Mouse (Mus musculus) E14TG2a.4 (cell line): ENCODE measurements at regions not wholly inside any gene's neighbourhood (a gene's known extent, or its start where the extent isn't known, plus 50 kb on each side); places are given as distances from the start of the nearest gene placed in this dataset.

ENCODE experiments used
- CTCF ChIP-seq: conservative IDR thresholded peaks from 2 replicates; pipeline ENCODE4 v1.5.1; 2014; ENCODE audit warnings: low read length
- NANOG ChIP-seq: IDR thresholded peaks from 2 replicates; pipeline ENCODE4 v1.6.1; 2014; ENCODE audit warnings: borderline replicate concordance, low read length, mixed read lengths
- POU5F1 ChIP-seq: IDR thresholded peaks from 2 replicates; pipeline ENCODE4 v1.6.1; 2014; ENCODE audit warnings: low read length, borderline replicate concordance

DNA sequence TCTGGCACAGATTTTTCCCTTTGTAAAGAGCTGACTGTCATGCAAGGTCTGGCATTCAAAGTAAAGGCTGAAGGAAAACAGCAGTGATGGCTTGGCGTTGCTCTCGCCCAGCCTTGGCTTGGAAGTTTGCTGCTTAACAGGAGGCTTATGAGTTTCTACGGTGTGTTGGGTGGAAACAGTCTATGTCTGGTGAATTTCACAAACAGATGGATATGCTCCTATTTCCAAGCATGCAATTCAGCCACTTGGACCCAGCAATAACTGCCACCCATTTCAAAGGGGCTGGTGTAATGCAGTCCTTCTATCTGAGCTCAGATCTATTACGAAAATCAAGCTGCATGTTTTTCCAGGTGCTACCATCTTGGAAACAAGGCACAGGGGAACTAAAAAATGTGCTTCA, 632.2 kb upstream of the 2610301B20Rik start:
- no peak for TF ChIP-seq CTCF
- no peak for TF ChIP-seq POU5F1
- TF ChIP-seq NANOG, result no peak
